Mouse (Mus musculus) small intestine, adult 10 weeks (tissue): ENCODE results near the gene Cd33. TPM values are rescaled to one million over a fixed set of nuclear protein-coding genes. Genes with fewer than 3 reads are reported as not detected.

ENCODE experiments used
- polyA plus RNA-seq: library from polyadenylated mRNA; stranded (reverse); fragments of 350-450 nt; fragmentation: Illumina TruSeq; extraction: RNeasy Lipid Tissue Mini Kit (QIAGEN cat#74804); gene quantifications from one replicate; pipeline ENCODE4 v1.2.3, GENCODE M21; 2014; ENCODE audit warnings: low replicate concordance

Cd33 gene
- 12.9 TPM for polyA plus RNA-seq

DNA sequence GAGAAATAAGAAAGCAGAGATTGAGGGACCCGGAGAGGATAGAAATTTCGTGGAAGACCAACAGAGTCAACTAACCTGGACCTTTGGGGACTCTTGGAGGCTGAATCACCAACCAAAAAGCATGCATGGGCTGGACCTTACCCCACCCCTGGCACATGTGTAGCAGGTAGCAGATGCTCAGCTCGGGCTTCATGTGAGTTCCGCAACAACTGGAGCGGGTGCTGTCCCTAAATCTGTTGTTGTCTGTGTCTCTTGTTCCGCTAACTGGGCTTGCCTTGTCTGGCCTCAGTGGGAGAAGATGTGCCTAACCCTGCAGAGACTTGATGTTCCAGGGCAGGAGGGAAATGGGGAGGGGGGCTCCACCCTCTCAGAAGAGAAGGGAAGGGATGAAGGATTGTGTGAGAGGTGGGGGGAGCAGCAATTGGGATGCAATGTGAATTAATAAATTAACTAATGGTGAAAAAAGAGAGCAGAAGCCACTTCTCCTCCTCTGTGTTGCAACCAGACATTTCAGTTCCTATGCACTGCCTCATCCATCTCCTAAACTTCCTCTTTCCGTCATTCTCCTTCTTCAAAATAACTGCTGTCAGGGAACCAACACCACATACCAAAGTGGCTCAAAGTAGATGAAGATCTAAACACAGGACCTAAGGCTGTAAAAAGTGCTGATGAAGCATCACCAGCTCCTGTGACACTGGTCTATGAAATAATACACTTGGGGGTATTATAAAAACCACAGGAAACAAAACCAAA, at the start of gene Cd33:
Cd33 (minus strand) TSS at position 204 of the 753 bp plus-strand sequence.

DNA sequence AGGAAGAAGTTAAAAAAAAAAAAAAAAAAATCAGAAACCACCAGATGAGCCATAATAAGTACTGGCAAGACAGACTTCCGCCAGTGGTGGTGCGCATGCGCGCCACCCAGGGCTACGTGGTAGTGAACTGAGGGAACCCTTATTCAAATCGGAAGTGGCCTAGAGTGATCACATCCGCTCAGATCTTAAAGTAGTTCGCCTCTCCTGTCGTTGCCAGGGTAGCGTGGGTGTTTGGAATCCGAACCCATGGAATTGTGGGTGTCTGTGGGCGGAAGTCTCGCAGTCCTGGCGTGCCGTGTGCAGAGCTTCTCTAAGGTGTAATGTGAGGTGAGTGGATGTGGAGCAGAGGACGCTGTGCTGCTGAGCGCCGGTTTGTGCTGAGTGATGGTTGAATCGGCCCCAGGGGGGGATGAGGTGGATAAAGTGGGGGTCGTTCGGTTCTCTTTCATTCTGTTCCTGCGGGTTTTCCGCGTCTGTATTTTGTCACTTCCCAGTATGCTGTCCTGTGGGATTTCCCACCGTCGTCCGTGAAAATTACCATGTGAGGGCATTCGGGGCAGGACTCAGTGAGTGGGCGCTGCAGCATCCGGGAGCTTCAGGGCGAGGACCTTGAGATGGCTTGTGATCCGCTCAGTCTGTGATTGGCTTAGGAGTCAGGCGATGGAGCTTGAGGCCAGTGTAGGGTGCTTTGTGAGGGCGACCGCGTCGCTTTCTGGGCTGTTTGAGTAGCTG, 35.4 kb upstream of the Cd33 start, which contains the start of gene Zfp719:
Zfp719 (plus strand) TSS at position 171 of the 732 bp plus-strand sequence.

DNA sequence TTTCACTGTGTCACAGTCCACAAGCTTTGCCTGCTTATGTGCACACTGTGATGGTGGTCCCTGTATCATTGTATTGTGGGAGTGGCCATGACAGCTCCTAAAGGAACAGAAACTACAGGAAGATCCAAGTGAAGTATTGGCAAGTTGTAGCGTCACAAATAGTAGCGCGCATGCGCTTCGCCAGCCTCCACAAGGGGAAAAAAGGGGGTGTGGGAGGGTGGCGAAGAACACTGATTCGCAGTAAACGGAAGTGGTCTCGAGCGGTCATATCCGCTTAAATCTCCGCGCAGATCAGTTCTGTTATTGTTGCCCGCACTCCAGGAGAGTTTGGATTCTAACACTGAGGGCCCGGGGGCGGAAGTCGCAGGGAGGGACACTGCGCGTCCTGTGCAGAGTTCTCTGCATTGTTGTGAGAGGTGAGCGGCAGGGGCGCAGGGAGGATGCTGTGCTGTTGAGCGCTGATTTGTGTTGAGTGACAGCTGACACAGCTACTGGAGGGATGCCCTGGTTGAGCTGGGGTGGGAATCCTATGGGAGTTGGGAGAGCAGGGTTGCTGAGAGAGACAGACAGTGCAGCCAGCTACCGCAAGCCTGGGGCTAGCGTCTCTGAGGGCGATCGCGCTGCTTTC, 17.9 kb upstream of the Cd33 start, which contains the start of gene Zfp658:
Zfp658 (plus strand) TSS at position 251 of the 628 bp plus-strand sequence.

DNA sequence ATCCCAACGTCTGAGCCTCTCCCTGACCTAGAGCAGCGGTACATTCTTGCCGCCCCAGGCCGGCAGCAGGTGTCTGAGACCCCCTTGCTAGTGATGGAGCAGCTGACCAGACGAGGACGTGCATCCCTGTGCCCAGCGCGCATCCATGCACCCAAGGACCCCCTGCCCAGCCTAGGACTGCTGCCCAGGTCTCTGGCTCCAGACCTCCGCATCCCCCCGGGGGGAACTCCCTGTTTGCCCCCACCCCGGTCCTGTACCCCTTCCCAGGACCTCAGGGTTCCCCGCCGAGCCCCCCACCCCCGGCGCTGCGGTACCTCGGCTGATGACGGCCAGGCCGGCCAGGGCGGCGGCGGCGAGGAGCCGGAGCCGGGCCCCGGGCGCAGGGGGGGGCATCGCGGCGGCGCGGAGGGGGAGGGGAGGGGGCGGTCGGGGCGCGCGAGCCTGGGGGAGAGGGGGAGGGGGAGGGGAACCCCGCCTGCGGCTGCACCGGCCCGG, 54.5 kb downstream of the Cd33 start, which contains the start of gene Iglon5:
Iglon5 (minus strand) TSS at position 445 of the 495 bp plus-strand sequence.

Other genes starting within 250 kb of the Cd33 start
- gene Zfp715, start 231.1 kb downstream of the Cd33 start, polyA plus RNA-seq: 35.3 TPM
- 9.1 TPM for gene Siglecf, start 193.1 kb downstream of the Cd33 start, polyA plus RNA-seq
- 0.56 TPM for gene Siglecg, start 136.2 kb downstream of the Cd33 start, polyA plus RNA-seq
- gene Lim2, start 116.8 kb downstream of the Cd33 start, polyA plus RNA-seq: not detected
- gene Nkg7, start 107.4 kb downstream of the Cd33 start, polyA plus RNA-seq: not detected
- gene Cldnd2, start 103.6 kb downstream of the Cd33 start, polyA plus RNA-seq: not detected
- not detected for gene Etfb, start 100.3 kb downstream of the Cd33 start, polyA plus RNA-seq
- gene Gm45233, start 100.3 kb downstream of the Cd33 start, polyA plus RNA-seq: not detected
- 0.33 TPM for gene Vsig10l, start 81.3 kb downstream of the Cd33 start, polyA plus RNA-seq
- gene Iglon5, start 54.4 kb downstream of the Cd33 start, polyA plus RNA-seq: not detected
- not detected for gene 4931406B18Rik, start 38.5 kb downstream of the Cd33 start, polyA plus RNA-seq
- gene Zfp658, start 17.8 kb upstream of the Cd33 start, polyA plus RNA-seq: 0.82 TPM
- 15.8 TPM for gene Zfp719, start 35.2 kb upstream of the Cd33 start, polyA plus RNA-seq
- gene Zfp819, start 62.7 kb upstream of the Cd33 start, polyA plus RNA-seq: not detected
- 22.1 TPM for gene Ceacam18, start 90.3 kb upstream of the Cd33 start, polyA plus RNA-seq
- 0.82 TPM for gene Siglece, start 115.7 kb upstream of the Cd33 start, polyA plus RNA-seq
- gene Ctu1, start 127.6 kb upstream of the Cd33 start, polyA plus RNA-seq: 0.85 TPM
- gene Klk14, start 146.0 kb upstream of the Cd33 start, polyA plus RNA-seq: not detected
- not detected for gene Klk13, start 168.1 kb upstream of the Cd33 start, polyA plus RNA-seq
- gene Klk12, start 224.5 kb upstream of the Cd33 start, polyA plus RNA-seq: not detected
- not detected for gene Klk11, start 230.2 kb upstream of the Cd33 start, polyA plus RNA-seq
- gene Klk10, start 236.6 kb upstream of the Cd33 start, polyA plus RNA-seq: not detected
- not detected for gene Klk9, start 247.5 kb upstream of the Cd33 start, polyA plus RNA-seq